Comparison of ENCODE assay signal across 11 mouse cellular contexts in the genomic region with DNA sequence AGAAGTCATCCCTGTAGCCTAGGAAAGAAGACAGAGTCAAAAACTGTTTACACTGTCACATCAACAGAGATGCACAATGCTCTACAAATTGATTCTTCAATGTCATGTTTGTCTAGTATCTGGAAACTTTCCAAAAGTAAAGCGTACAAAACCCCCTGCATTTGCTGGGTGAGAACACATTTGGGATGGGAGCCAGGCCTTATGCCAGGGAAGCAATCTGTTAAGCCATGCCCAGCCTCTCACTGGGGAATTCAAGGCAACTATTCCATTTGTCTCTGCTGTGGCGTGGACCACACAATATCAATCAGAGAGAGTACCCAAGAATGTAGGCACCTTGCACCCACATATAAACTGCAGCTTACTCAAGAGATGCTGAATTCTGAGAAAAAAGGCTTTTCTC. TPM values are rescaled to one million over a fixed set of nuclear protein-coding genes. Genes with fewer than 3 reads are reported as not detected.
DNase-seq lines count a peak whose midpoint lies in the region.
"Had no signal": no experiment of that assay in that cellular context is flagged by ENCODE, and none has a peak within 500 bp of the region (broad histone marks: within the 10 kb centered on the region; RNA-seq: fewer than 3 reads in every experiment).

No protein-coding gene starts in this region.

- peak; percentile 55 to 77 for DNase-seq in left cerebral cortex, postnatal 14 days (ENCODE audit: low spot score in 2 of 2)
- DNase-seq in left cerebral cortex, postnatal 36 days (ENCODE audit: low spot score in 2 of 2): no peak
- DNase-seq in brain, embryonic 18.5 days (ENCODE audit: low read depth, low spot score): peak; percentile 52
- DNase-seq in cerebellum, postnatal 14 days: peak; percentile 80 to 85
- peak; percentile 71 to 77 for DNase-seq in layer of hippocampus, postnatal 10 days (ENCODE audit: low spot score in 2 of 2)
- DNase-seq in Muller cell, postnatal 12 days (ENCODE audit: inconsistent ontology term): no peak
- DNase-seq in urinary bladder, postnatal 36 days (ENCODE audit: low spot score in 2 of 2): no peak
- DNase-seq: gastrocnemius, postnatal 36 days; kidney, adult 8-10 months; lung, postnatal 14 days; thymus, postnatal 4 days had no signal

- intact Hi-C loops in left cerebral cortex, postnatal 14 days (cut with DNase I): no loop called here
- intact Hi-C loops in left cerebral cortex, postnatal 36 days (cut with DNase I): no loop called here

RNA-seq across cellular contexts. Expression of a gene that starts 7.2 kb away (rescaled TPM):
- total RNA-seq in left cerebral cortex, postnatal 14 days (2021): 1 to 10 TPM; 1.5 to 2.0 TPM
- total RNA-seq in left cerebral cortex, postnatal 36 days (2021): 1 to 10 TPM; 2.1 to 2.8 TPM
- 1 to 10 TPM; 2.0 to 3.7 TPM for total RNA-seq in layer of hippocampus, postnatal 10 days (2021)

RNA-seq across cellular contexts. Expression of a gene that starts 17.2 kb away (rescaled TPM):
- total RNA-seq in left cerebral cortex, postnatal 14 days (2021): 100 to 1,000 TPM; 309 to 328 TPM
- 100 to 1,000 TPM; 317 to 353 TPM for total RNA-seq in left cerebral cortex, postnatal 36 days (2021)
- total RNA-seq in layer of hippocampus, postnatal 10 days (2021): 100 to 1,000 TPM; 285 to 302 TPM

RNA-seq across cellular contexts. Expression of a gene that starts 40.9 kb away (rescaled TPM):
- 10 to 100 TPM; 69.1 to 70.0 TPM for total RNA-seq in left cerebral cortex, postnatal 14 days (2021)
- total RNA-seq in left cerebral cortex, postnatal 36 days (2021): 10 to 100 TPM; 54.7 to 66.9 TPM
- 10 to 100 TPM; 63.0 to 65.2 TPM for total RNA-seq in layer of hippocampus, postnatal 10 days (2021)

Comparison
In these comparisons a context has a peak if more than half of its experiments do, and no peak if none do; other contexts are left out.
1. DNase-seq: peak in left cerebral cortex, postnatal 14 days (2 of 2), brain, embryonic 18.5 days (single experiment), cerebellum, postnatal 14 days (2 of 2) and layer of hippocampus, postnatal 10 days (2 of 2); none in left cerebral cortex, postnatal 36 days (0 of 2), Muller cell, postnatal 12 days (single experiment) and urinary bladder, postnatal 36 days (0 of 2).